Mouse (Mus musculus): Measurements from ENCODE around the gene Pgc.
A peak's percentile ranks its signal among the peaks of the same experiment; 100 is the strongest.

Pgc gene

GRCm38 (mm10) chr17:47707961-47708360 is 18.7 kb upstream of the Pgc start:
- no peak for DNase-seq (ENCODE audit: low spot score in 2 of 2)

GRCm38 (mm10) chr17:47708972-47709371 is 17.7 kb upstream of the Pgc start:
- no peak for DNase-seq (ENCODE audit: low spot score in 2 of 2)

- DNase-seq (ENCODE audit: low spot score in 2 of 2): no peak
Measured at GRCm38 (mm10) chr17:47710036-47710435, 16.6 kb upstream of the Pgc start.

- no peak for DNase-seq (ENCODE audit: low spot score in 2 of 2)
Measured at GRCm38 (mm10) chr17:47711883-47712282, 14.8 kb upstream of the Pgc start.

GRCm38 (mm10) chr17:47712889-47713571 is 13.6 kb upstream of the Pgc start:
- no peak for DNase-seq (ENCODE audit: low spot score in 2 of 2)

GRCm38 (mm10) chr17:47715037-47715436 is 11.6 kb upstream of the Pgc start:
- DNase-seq (ENCODE audit: low spot score in 2 of 2): no peak

GRCm38 (mm10) chr17:47721183-47721582 is 5.5 kb upstream of the Pgc start:
- no peak for DNase-seq (ENCODE audit: low spot score in 2 of 2)

- no peak for DNase-seq (ENCODE audit: low spot score in 2 of 2)
Measured at GRCm38 (mm10) chr17:47730633-47731575, 4.3 kb downstream of the Pgc start.

GRCm38 (mm10) chr17:47735553-47736100 is 9.0 kb downstream of the Pgc start:
- no peak for DNase-seq (ENCODE audit: low spot score in 2 of 2)

GRCm38 (mm10) chr17:47736856-47737255 is 10.2 kb downstream of the Pgc start, which contains the start of gene Tfeb:
Gene Tfeb (plus strand): TSS chr17:47737030.
- DNase-seq (ENCODE audit: low spot score in 2 of 2): peak; percentile 86 to 96

- DNase-seq (ENCODE audit: low spot score in 2 of 2): peak; percentile 68 to 77
Measured at GRCm38 (mm10) chr17:47737271-47738065, 10.8 kb downstream of the Pgc start.

- DNase-seq (ENCODE audit: low spot score in 2 of 2): no peak
Measured at GRCm38 (mm10) chr17:47738066-47738878, 11.6 kb downstream of the Pgc start.

- DNase-seq (ENCODE audit: low spot score in 2 of 2): no peak
Measured at GRCm38 (mm10) chr17:47738879-47739798, 12.5 kb downstream of the Pgc start.

GRCm38 (mm10) chr17:47740186-47740585 is 13.5 kb downstream of the Pgc start:
- no peak for DNase-seq (ENCODE audit: low spot score in 2 of 2)

- DNase-seq (ENCODE audit: low spot score in 2 of 2): no peak
Measured at GRCm38 (mm10) chr17:47742991-47743734, 16.5 kb downstream of the Pgc start.

GRCm38 (mm10) chr17:47744086-47744485 is 17.4 kb downstream of the Pgc start:
- DNase-seq (ENCODE audit: low spot score in 2 of 2): no peak

- DNase-seq (ENCODE audit: low spot score in 2 of 2): no peak
Measured at GRCm38 (mm10) chr17:47744746-47745368, 18.2 kb downstream of the Pgc start.

GRCm38 (mm10) chr17:47748791-47749553 is 22.3 kb downstream of the Pgc start:
- no peak for DNase-seq (ENCODE audit: low spot score in 2 of 2)

Data from left cerebral cortex, adult 9 months (tissue).